Mouse (Mus musculus) frontal cortex, postnatal 36 days (tissue): ENCODE results near the gene Nufip2.
A peak's percentile ranks its signal among the peaks of the same experiment; 100 is the strongest.
"Not testable (repeated sequence)": the region's sequence is repeated elsewhere in the genome, so short reads cannot be mapped to it uniquely, and the experiment has no call there.

Source experiments
- DNase-seq, 2 experiments: peaks; one replicate each; pipeline ENCODE4 v3.0.0; 2022; ENCODE audit warnings: low spot score in 2 of 2

Gene Nufip2

DNA sequence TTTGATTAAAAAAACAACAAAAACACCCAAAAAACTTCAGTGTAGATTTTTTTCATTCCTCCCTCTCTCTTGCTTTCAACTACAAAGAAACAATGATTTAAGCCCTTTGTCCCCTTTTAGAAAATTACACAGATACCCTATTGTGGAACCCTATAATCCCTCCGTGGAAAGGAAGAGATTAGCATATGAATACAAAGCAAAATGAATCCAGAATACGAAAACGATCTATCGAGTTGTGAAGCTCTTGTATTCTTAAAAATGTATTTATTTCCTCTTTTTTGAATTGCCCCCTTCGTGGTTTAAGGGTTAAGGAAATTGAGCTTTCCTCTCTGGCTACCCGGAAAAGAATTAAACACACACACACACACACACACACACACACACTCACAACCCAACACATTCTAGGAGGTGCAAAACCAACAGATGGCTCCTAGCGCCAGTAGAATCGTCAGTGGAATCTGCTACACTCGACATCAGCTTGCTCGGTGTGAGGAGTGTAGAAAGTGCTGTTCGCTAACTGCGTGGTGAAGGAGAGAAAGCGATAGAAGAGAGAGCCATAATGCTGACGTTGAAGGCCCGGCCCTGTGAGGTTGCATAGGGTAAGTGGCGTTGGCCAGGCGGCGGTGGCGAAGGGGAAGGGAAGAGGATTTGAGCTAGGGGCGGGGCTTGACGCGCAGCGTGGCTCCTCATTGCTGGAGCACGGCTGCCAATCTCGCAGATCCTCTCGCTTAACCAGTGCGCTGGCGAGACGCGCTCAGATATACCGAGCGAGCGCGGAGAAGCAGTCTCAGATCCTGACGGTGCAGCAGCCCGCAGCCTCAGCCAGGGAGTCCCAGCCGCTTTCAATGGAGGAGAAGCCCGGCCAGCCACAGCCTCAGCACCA is at the start of gene Nufip2:
Gene Nufip2 (plus strand): TSS at position 773 of the 883 bp plus-strand sequence.
- peak; percentile 100 for DNase-seq

- no peak for DNase-seq
Observed at GRCm38 (mm10) chr11:77641390-77641789, 44.6 kb upstream of the Nufip2 start.

- peak in 1 of 2 experiments; percentile 28 for DNase-seq
Observed at GRCm38 (mm10) chr11:77645481-77645880, 40.5 kb upstream of the Nufip2 start.

GRCm38 (mm10) chr11:77648878-77649277 is 37.1 kb upstream of the Nufip2 start:
- DNase-seq = no peak

DNA sequence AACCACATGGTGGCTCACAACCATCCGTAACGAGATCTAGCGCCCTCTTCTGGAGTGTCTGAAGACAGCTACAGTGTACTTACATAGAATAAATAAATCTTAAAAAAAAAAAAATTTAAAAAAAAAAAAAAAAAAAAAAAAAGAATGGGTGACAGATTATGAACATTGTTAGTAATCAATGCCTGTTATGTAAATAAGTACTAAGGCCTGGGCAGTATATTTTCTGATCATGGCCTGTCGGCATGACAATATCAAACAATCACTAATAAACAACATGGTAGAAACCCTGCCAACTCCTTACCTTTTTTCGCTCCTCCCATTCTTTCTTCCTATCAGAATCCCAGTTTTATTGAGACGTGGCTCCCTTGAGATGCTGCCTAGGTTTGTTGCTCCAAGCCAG is 33.5 kb upstream of the Nufip2 start:
- no peak for DNase-seq

GRCm38 (mm10) chr11:77653406-77654190 is 32.4 kb upstream of the Nufip2 start:
- DNase-seq = not testable (repeated sequence)

DNA sequence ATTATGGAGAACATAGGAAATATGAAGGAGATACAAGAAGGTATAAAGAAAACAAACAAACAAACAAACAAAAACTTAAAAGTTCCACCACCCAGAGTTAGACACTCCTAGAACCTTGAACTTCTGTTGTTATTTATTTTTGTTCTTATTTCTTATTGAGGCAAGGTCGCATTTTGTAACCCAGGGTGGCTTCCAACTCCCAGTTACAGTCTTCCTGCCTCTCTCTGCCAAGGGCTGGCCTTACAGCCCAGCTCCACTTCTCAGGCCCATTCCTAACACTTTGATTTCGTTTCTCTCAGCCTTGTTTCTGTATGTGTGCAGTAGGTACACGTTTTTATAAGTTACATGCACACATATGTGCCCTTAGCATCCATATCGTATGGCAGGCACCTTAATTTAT is 26.0 kb upstream of the Nufip2 start:
- no peak for DNase-seq

DNA sequence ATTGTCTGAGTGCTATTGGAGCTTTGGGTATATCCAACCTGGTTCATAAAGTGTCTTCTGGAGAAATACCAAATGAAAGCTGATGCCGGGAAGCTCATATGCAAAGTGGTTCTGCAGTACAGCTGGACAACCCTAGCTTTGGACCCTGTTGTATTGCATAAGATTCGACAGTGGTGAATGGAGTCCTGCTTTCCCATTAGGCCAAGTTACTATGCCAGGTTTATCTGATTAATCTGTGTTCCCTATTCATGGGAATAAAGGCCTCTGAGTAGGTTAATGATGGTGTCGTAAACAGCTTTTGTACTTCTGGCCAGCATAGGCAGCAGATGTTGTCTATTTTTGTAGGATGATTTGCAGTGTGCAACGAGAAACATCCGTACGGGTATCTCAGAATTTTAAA is 22.3 kb upstream of the Nufip2 start:
- DNase-seq = no peak

DNA sequence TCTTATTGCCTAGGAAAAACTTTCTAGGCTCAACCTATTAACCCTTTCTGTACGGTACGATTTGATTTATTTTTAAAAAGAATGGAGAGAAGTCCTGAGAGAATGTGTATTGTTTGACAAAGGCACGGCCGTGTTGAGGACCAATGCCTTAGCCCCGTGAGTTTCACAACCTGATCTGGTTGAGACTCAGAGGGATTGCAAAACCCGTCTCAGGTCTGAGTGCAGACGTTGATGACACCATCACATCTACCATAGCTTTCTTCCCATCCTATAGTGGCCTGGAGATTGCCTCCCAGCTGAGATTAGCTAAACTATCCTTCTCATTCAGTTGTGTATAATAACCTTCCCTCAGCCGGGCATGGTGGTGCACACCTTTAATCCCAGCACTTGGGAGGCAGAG is 21.9 kb upstream of the Nufip2 start:
- no peak for DNase-seq

DNA sequence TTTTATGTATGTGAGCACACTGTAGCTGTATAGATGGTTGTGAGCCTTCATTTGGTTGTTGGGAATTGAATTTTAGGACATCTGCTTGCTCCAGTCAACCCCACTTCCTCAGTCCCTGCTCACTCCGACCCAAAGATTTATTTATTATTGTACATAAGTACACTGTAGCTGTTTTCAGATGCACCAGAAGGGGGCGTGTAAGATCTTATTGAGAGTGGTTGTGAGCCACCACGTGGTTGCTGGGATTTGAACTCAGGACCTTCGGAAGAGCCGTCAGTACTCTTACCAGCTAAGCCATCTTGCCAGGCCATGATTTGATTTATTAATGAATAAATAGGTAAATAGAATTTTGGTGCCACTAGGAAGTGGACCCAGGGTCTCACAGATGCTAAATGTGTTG is 20.6 kb upstream of the Nufip2 start:
- DNase-seq = not testable (repeated sequence)

- DNase-seq = not testable (repeated sequence)
Observed at GRCm38 (mm10) chr11:77666766-77667165, 19.2 kb upstream of the Nufip2 start.

DNA sequence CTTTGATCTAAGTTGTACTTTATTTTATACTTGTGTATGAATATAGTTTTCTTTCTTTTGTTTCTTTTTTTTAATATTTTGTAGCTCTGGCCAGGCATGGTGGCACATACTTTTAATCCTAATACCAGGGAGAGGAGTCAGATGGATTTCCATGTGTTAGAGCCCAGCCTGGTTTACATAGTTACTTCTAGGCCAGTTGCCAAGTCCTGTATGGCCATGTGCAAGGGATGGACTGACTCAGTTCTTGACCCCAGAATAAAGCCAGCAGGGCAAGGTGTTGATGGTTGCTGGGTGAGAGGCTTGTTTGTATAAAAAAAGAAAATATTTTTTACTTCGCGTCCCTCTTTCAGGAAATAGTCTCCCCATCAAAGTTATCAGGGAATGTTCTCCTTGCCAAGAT is 13.2 kb upstream of the Nufip2 start:
- DNase-seq = no peak

DNA sequence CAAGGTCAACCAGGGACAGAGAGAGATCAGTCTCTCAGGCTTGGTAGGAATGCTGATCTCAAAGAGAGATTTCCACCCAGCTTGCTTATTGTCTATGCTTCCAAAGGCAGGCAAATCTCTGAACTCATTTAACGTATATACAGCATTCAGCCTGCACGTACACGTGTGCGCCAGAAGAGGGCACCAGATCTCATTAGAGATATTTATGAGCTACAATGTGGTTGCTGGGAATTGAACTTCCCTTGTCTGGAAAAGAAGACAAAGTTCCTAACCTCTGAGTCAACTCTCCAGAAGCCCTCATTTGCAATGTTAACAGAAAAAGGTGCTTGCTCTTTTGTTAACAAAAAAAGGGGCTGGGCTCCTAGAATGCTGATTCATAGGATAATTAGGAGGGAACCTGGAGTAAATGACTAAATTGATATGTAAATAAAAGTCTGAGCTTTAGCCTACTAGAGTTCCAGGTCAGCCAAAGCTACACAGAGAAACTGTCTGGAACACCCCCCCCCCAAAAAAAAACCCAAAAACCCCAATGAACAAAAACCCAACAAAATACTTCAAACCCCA is 12.4 kb upstream of the Nufip2 start:
- no peak for DNase-seq

- DNase-seq = no peak
Observed at GRCm38 (mm10) chr11:77680018-77680417, 5.9 kb upstream of the Nufip2 start.

- DNase-seq = no peak
Observed at GRCm38 (mm10) chr11:77684896-77685295, 1.1 kb upstream of the Nufip2 start.

- peak; percentile 15 to 23 for DNase-seq
Observed at GRCm38 (mm10) chr11:77686346-77686840, 438 bp downstream of the Nufip2 start.

DNA sequence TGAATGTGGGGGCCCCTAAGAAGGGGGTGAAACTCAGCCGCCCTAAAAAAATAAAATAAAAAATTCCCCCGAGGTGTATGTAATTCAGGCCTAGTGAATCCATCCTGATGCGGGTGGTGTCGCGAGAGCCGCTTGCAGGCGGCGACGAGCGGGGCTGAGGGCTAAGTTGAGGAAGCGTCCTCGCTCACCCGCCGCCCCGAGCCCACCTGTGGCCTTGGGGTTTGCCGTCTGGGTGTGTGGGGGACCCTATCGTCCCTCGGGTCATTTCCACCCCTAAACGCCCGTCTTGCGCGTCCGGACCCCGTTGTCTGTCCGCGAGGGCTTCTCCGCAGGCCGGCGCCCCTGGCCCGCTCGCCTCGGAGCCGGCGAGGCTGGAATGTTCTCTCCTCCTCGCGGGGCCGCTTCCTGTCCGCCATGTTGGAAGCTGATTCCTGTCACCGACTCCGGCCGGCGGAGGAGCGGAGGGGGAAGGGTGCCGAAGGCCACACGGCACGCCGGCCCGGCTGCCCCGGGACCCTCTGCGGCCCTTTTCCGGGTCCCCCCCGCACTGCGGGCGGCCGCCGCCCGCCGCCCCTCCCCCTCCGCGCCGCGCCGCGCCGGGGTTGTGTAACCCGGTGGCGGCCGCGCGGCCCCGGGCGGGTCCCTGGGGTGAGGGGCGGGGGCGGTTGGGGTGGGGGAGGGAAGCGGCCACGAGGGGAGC is 1.0 kb downstream of the Nufip2 start:
- DNase-seq = peak; percentile 37 to 50

DNA sequence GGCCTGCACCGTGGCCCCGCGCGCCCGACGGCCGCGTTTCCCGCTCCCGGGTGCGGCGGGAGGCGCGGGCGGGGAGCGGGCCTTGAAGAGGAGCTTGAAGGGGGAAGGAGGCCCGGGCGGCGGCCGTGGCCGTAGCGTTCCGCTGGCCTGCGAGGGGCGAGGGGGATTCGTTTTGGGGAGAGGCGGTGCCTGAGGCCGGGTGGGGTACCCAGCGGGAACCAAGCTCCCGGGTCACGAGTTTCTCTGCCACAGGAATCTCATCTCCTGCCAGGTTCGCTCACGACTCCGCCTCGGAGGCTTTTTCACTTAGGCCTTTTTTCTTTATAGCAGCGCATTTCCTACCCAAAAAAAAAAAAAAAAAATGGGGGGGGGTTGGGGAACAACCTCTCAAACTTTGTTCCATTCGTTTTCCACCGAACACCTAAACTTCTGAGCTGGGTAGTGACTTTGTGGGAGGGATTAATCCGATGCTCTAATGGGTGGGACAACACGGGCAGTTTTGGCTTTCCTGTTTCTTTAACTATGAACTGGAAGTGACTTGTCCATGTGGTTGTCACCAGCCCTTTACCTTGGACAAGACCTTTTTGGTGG is 1.7 kb downstream of the Nufip2 start:
- peak; percentile 20 to 25 for DNase-seq

DNA sequence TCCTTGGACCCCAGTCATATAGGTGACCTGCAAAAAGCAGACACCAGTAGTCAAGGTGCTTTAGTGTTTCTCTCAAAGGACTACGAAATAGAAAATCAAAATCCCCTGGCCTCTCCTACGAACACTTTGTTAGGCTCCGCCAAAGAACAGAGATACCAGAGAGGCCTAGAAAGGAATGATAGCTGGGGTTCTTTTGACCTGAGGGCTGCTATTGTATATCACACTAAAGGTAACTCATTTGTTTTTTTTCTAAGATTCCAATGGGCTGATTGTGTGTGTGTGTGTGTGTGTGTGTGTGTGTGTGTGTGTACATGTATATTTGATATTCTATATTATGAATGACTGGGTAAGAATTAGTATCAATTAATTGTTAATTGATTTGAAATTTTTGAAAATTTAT is 7.1 kb downstream of the Nufip2 start:
- DNase-seq = no peak

- no peak for DNase-seq
Observed at GRCm38 (mm10) chr11:77697232-77697631, 11.3 kb downstream of the Nufip2 start.

GRCm38 (mm10) chr11:77705920-77706319 is 20.0 kb downstream of the Nufip2 start:
- no peak for DNase-seq
